In the genomic region with DNA sequence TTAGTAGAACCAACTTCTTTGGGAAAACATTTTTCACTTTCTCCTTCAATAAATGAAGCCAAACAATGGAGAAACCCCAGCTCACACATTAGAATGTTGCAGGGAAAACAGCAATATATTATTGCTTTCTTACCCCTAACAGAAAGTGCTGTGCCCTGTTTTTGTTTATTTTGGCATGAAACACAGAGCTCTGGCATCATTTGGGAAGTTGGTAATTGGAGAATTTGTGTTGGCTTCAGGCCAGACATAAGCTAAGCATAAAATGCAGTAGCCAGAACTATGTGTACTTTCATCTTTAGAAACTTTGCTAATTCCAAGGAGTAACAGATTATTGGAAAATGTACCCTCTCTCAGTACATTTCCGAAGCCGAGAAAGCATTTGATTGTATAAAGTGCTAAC, we compare ENCODE assay signal across 19 mouse cellular contexts.
DNase-seq lines count a peak whose midpoint lies in the region; ATAC-seq and TF ChIP-seq lines count a peak whose summit lies in the region.
"Had no signal": no experiment of that assay in that cellular context is flagged by ENCODE, and none has a peak within 500 bp of the region (broad histone marks: within the 10 kb centered on the region; RNA-seq: fewer than 3 reads in every experiment).

No protein-coding gene starts in this region.

- TF ChIP-seq CTCF in hindbrain, postnatal 0 days (IDR thresholded peaks at IDR 0.05; ENCODE audit: low read depth) = no peak
- no peak for TF ChIP-seq CTCF in midbrain, postnatal 0 days (IDR thresholded peaks at IDR 0.05)

- no peak overlapping the region for H3K4me3 ChIP-seq in hindbrain, postnatal 0 days (ENCODE audit: low read length)
- no peak overlapping the region for H3K4me3 ChIP-seq in hindbrain, embryonic 10.5 days
- no peak overlapping the region for H3K4me3 ChIP-seq in midbrain, postnatal 0 days (ENCODE audit: low read depth, low read length)
- H3K4me3 ChIP-seq in midbrain, embryonic 15.5 days = no peak overlapping the region
- H3K4me3 ChIP-seq in embryonic facial prominence, embryonic 14.5 days (ENCODE audit: low read depth, low read length) = no peak overlapping the region
- no peak overlapping the region for H3K4me3 ChIP-seq in myocyte
- no peak overlapping the region for H3K4me3 ChIP-seq in hindbrain, embryonic 13.5 days
- H3K4me3 ChIP-seq: hindbrain, embryonic 15.5 days; kidney, embryonic 15.5 days; limb, embryonic 13.5 days; neural tube, embryonic 13.5 days had no signal

- no peak overlapping the region for H3K9ac ChIP-seq in hindbrain, postnatal 0 days (replicated peaks; ENCODE audit: low read length)
- no peak overlapping the region for H3K9ac ChIP-seq in midbrain, postnatal 0 days (replicated peaks; ENCODE audit: low read length, poor library complexity, severe bottlenecking)
- no peak overlapping the region for H3K9ac ChIP-seq in midbrain, embryonic 15.5 days
- no peak overlapping the region for H3K9ac ChIP-seq in embryonic facial prominence, embryonic 14.5 days (ENCODE audit: low read depth, low read length)
- no peak overlapping the region for H3K9ac ChIP-seq in hindbrain, embryonic 13.5 days
- H3K9ac ChIP-seq: forebrain, postnatal 0 days; hindbrain, embryonic 15.5 days; kidney, embryonic 15.5 days; limb, embryonic 13.5 days; neural tube, embryonic 13.5 days had no signal

- no peaks in the 10 kb centered on the region for H3K79me2 ChIP-seq in myocyte (ENCODE audit: control insufficient read depth, insufficient read depth)

- H3K27ac ChIP-seq in hindbrain, postnatal 0 days = no peak overlapping the region
- no peak overlapping the region for H3K27ac ChIP-seq in hindbrain, embryonic 10.5 days
- no peak overlapping the region for H3K27ac ChIP-seq in midbrain, postnatal 0 days (ENCODE audit: low read depth, low read length)
- no peak overlapping the region for H3K27ac ChIP-seq in midbrain, embryonic 15.5 days
- H3K27ac ChIP-seq in embryonic facial prominence, embryonic 14.5 days (replicated peaks; ENCODE audit: low read depth, low read length) = no peak overlapping the region
- no peak overlapping the region for H3K27ac ChIP-seq in hindbrain, embryonic 13.5 days
- H3K27ac ChIP-seq: hindbrain, embryonic 15.5 days; kidney, embryonic 15.5 days; limb, embryonic 13.5 days; macrophage; neural tube, embryonic 13.5 days had no signal

- DNase-seq in hindbrain, postnatal 0 days (ENCODE audit: low spot score) = peak; percentile 29
- no peak for DNase-seq in hindbrain, embryonic 10.5 days (ENCODE audit: low spot score)
- DNase-seq in midbrain, postnatal 0 days (ENCODE audit: low spot score) = peak; percentile 5
- DNase-seq in embryonic facial prominence, embryonic 14.5 days (ENCODE audit: low spot score) = peak; percentile 48
- no peak for DNase-seq in gastrocnemius, postnatal 25 days
- DNase-seq: adrenal gland, adult 8-10 months; cerebellum, postnatal 36 days; forebrain, postnatal 0 days; gastrocnemius, postnatal 14 days; midbrain, embryonic 14.5 days; thymus, postnatal 36 days had no signal

- no peak for TF ChIP-seq POLR2A in myocyte (IDR thresholded peaks at IDR 0.05; ENCODE audit: insufficient read length, low read depth)

- ATAC-seq in hindbrain, postnatal 0 days = no peak
- no peak for ATAC-seq in midbrain, postnatal 0 days (ENCODE audit: low FRiP score)
- ATAC-seq in midbrain, embryonic 15.5 days (replicated peaks) = no peak
- ATAC-seq in embryonic facial prominence, embryonic 14.5 days (ENCODE audit: low read depth) = no peak
- no peak for ATAC-seq in hindbrain, embryonic 13.5 days (ENCODE audit: low FRiP score)
- ATAC-seq: forebrain, postnatal 0 days had no signal

- H3ac ChIP-seq in myocyte (ENCODE audit: control insufficient read depth, insufficient read length) = no peak overlapping the region

- H3K4me2 ChIP-seq in hindbrain, postnatal 0 days (ENCODE audit: low read depth, low read length) = no peak overlapping the region
- H3K4me2 ChIP-seq in midbrain, postnatal 0 days (ENCODE audit: low read depth, low read length, poor library complexity, severe bottlenecking) = no peak overlapping the region
- H3K4me2 ChIP-seq in midbrain, embryonic 15.5 days = no peak overlapping the region
- no peak overlapping the region for H3K4me2 ChIP-seq in embryonic facial prominence, embryonic 14.5 days (ENCODE audit: low read depth, low read length)
- peak overlapping the region; percentile 47 for H3K4me2 ChIP-seq in myocyte (ENCODE audit: low read depth)
- H3K4me2 ChIP-seq in hindbrain, embryonic 13.5 days = no peak overlapping the region
- H3K4me2 ChIP-seq: hindbrain, embryonic 15.5 days; kidney, embryonic 15.5 days; limb, embryonic 13.5 days; neural tube, embryonic 13.5 days had no signal

- H3K27me3 ChIP-seq in hindbrain, postnatal 0 days (ENCODE audit: insufficient read depth, low read length) = no peaks in the 10 kb centered on the region
- H3K27me3 ChIP-seq in hindbrain, embryonic 10.5 days (ENCODE audit: insufficient read depth, poor library complexity, severe bottlenecking) = no peaks in the 10 kb centered on the region
- H3K27me3 ChIP-seq in midbrain, postnatal 0 days (ENCODE audit: insufficient read depth, low read length) = no peaks in the 10 kb centered on the region
- no peaks in the 10 kb centered on the region for H3K27me3 ChIP-seq in midbrain, embryonic 15.5 days (replicated peaks)
- no peaks in the 10 kb centered on the region for H3K27me3 ChIP-seq in embryonic facial prominence, embryonic 14.5 days (replicated peaks; ENCODE audit: control insufficient read depth, insufficient read depth, low read length)
- H3K27me3 ChIP-seq in myocyte (ENCODE audit: control insufficient read depth, insufficient read depth, insufficient read length) = no peaks in the 10 kb centered on the region
- H3K27me3 ChIP-seq in hindbrain, embryonic 13.5 days = no peaks in the 10 kb centered on the region
- H3K27me3 ChIP-seq: hindbrain, embryonic 15.5 days; kidney, embryonic 15.5 days; limb, embryonic 13.5 days; neural tube, embryonic 13.5 days had no signal

- 66% methylated on average over 2 of the region's 2 CpGs for WGBS in hindbrain, postnatal 0 days
- 88% methylated on average over 2 of the region's 2 CpGs for WGBS in hindbrain, embryonic 10.5 days
- 82% methylated on average over 2 of the region's 2 CpGs for WGBS in midbrain, postnatal 0 days
- 86% methylated on average over 2 of the region's 2 CpGs for WGBS in midbrain, embryonic 15.5 days
- 36% methylated on average over 2 of the region's 2 CpGs for WGBS in embryonic facial prominence, embryonic 14.5 days
- 81% methylated on average over 2 of the region's 2 CpGs for WGBS in hindbrain, embryonic 13.5 days

- H3K9me3 ChIP-seq in hindbrain, postnatal 0 days (ENCODE audit: low read length) = no peaks in the 10 kb centered on the region
- H3K9me3 ChIP-seq in hindbrain, embryonic 10.5 days = no peaks in the 10 kb centered on the region
- no peaks in the 10 kb centered on the region for H3K9me3 ChIP-seq in midbrain, postnatal 0 days (ENCODE audit: low read length)
- H3K9me3 ChIP-seq in midbrain, embryonic 15.5 days = no peaks in the 10 kb centered on the region
- no peaks in the 10 kb centered on the region for H3K9me3 ChIP-seq in embryonic facial prominence, embryonic 14.5 days (ENCODE audit: control insufficient read depth, low read length)
- H3K9me3 ChIP-seq in hindbrain, embryonic 13.5 days = no peaks in the 10 kb centered on the region
- H3K9me3 ChIP-seq: hindbrain, embryonic 15.5 days; kidney, embryonic 15.5 days; limb, embryonic 13.5 days had no signal

- H3K4me1 ChIP-seq in hindbrain, postnatal 0 days (ENCODE audit: insufficient read depth, low read length) = no peaks in the 10 kb centered on the region
- H3K4me1 ChIP-seq in hindbrain, embryonic 10.5 days (replicated peaks) = no peaks in the 10 kb centered on the region
- H3K4me1 ChIP-seq in midbrain, postnatal 0 days (ENCODE audit: insufficient read depth, low read length) = no peaks in the 10 kb centered on the region
- H3K4me1 ChIP-seq in midbrain, embryonic 15.5 days = no peaks in the 10 kb centered on the region
- 0 out of 2 replicates have a peak, but pooled peaks cover 5% of the 10 kb centered on the region for H3K4me1 ChIP-seq in embryonic facial prominence, embryonic 14.5 days (ENCODE audit: control insufficient read depth, insufficient read depth, low read length)
- no peaks in the 10 kb centered on the region for H3K4me1 ChIP-seq in hindbrain, embryonic 13.5 days (replicated peaks)
- H3K4me1 ChIP-seq: hindbrain, embryonic 15.5 days; neural tube, embryonic 13.5 days had no signal

- no peaks in the 10 kb centered on the region for H3K36me3 ChIP-seq in hindbrain, postnatal 0 days (ENCODE audit: insufficient read depth, low read length)
- H3K36me3 ChIP-seq in hindbrain, embryonic 10.5 days = no peaks in the 10 kb centered on the region
- no peaks in the 10 kb centered on the region for H3K36me3 ChIP-seq in midbrain, postnatal 0 days (ENCODE audit: insufficient read depth, low read length)
- H3K36me3 ChIP-seq in midbrain, embryonic 15.5 days (replicated peaks) = no peaks in the 10 kb centered on the region
- H3K36me3 ChIP-seq in embryonic facial prominence, embryonic 14.5 days (ENCODE audit: control insufficient read depth, insufficient read depth, low read length) = no peaks in the 10 kb centered on the region
- H3K36me3 ChIP-seq in myocyte (ENCODE audit: control insufficient read depth, insufficient read depth) = no peaks in the 10 kb centered on the region
- H3K36me3 ChIP-seq in hindbrain, embryonic 13.5 days = no peaks in the 10 kb centered on the region
- H3K36me3 ChIP-seq: hindbrain, embryonic 15.5 days; kidney, embryonic 15.5 days; limb, embryonic 13.5 days; neural tube, embryonic 13.5 days had no signal

TF ChIP-seq in myocyte, 11 proteins besides CTCF, POLR2A, EP300 and RAD21:
- no peak for TF ChIP-seq REST (IDR thresholded peaks at IDR 0.05; ENCODE audit: insufficient read depth, insufficient read length)
- no peak for TF ChIP-seq MYOD1 (IDR thresholded peaks at IDR 0.05; ENCODE audit: control insufficient read depth in 1 of 3, insufficient read length in 2 of 3, low read depth in 2 of 3)
- no peak for TF ChIP-seq MAX (IDR thresholded peaks at IDR 0.05; ENCODE audit: low read depth)
- TF ChIP-seq CEBPB (IDR thresholded peaks at IDR 0.05; ENCODE audit: insufficient read depth, poor library complexity, severe bottlenecking) = no peak
TF ChIP-seq in myocyte: peak in this region for 0.

Comparison
In these comparisons a context has a peak if more than half of its experiments do, and no peak if none do; other contexts are left out.
1. DNase-seq: peak in hindbrain, postnatal 0 days (single experiment), midbrain, postnatal 0 days (single experiment) and embryonic facial prominence, embryonic 14.5 days (single experiment); none in hindbrain, embryonic 10.5 days (single experiment) and gastrocnemius, postnatal 25 days (single experiment).